Mouse (Mus musculus) liver, embryonic 15.5 days (tissue): ENCODE measurements around the gene Cib2. TPM values are rescaled to one million over a fixed set of nuclear protein-coding genes. Genes with fewer than 3 reads are reported as not detected.
A peak's percentile ranks its signal among the peaks of the same experiment; 100 is the strongest.

ENCODE experiments used
- ATAC-seq: fragments of 200-750 bp; cut with Nextera tagmentation; 2 replicates; pipeline ENCODE4 v1.8.0; 2017; ENCODE audit warnings: moderate number of reproducible peaks, mild to moderate bottlenecking, moderate library complexity; ENCODE audit not compliant: insufficient read depth
- H3K27ac ChIP-seq: fragments of 300-500 bp; sonication (generic); replicated peaks from 2 replicates; pipeline ENCODE4 v1.5.1; 2015; ENCODE audit warnings: mild to moderate bottlenecking, inconsistent platforms
- H3K27me3 ChIP-seq: fragments of 300-500 bp; sonication (generic); 2 replicates; pipeline ENCODE4 v1.6.1; 2015; ENCODE audit warnings: mild to moderate bottlenecking, inconsistent platforms
- H3K36me3 ChIP-seq: fragments of 300-500 bp; sonication (generic); replicated peaks from 2 replicates; pipeline ENCODE4 v1.6.1; 2015; ENCODE audit warnings: moderate library complexity, mild to moderate bottlenecking, inconsistent platforms
- H3K4me1 ChIP-seq: fragments of 300-500 bp; sonication (generic); replicated peaks from 2 replicates; pipeline ENCODE4 v1.6.1; 2015; ENCODE audit warnings: inconsistent platforms
- H3K4me2 ChIP-seq: fragments of 300-500 bp; sonication (generic); 2 replicates; pipeline ENCODE4 v1.6.1; 2015; ENCODE audit warnings: moderate library complexity, mild to moderate bottlenecking, inconsistent platforms
- H3K4me3 ChIP-seq: fragments of 300-500 bp; sonication (generic); replicated peaks from 2 replicates; pipeline ENCODE4 v1.5.1; 2015; ENCODE audit warnings: mild to moderate bottlenecking, inconsistent platforms
- H3K9ac ChIP-seq: fragments of 300-500 bp; sonication (generic); 2 replicates; pipeline ENCODE4 v1.6.1; 2015; ENCODE audit warnings: moderate library complexity, mild to moderate bottlenecking, inconsistent platforms
- H3K9me3 ChIP-seq: fragments of 300-500 bp; sonication (generic); replicated peaks from 2 replicates; pipeline ENCODE4 v1.6.1; 2016; ENCODE audit warnings: inconsistent platforms
- WGBS: fragments of 180-500 bp; shearing (Covaris S2); methylation state at CpG from one replicate; pipeline ENCODE4 v1.1.7; 2015; ENCODE audit warnings: mixed read lengths; ENCODE audit not compliant: insufficient replicate concordance; 5-methylcytosine and 5-hydroxymethylcytosine counted together
- polyA plus RNA-seq: library from polyadenylated mRNA; unstranded; fragments of >200 nt; fragmentation: Nextera tagmentation; extraction: Ambion mirVana; gene quantifications from 2 replicates; pipeline ENCODE4 v1.2.1, GENCODE M21; 2015

The Cib2 gene
- polyA plus RNA-seq, 1 experiment from 2014 or later: 1.6 TPM

- Histone ChIP-seq H3K4me1 (no peaks in the 10 kb centered on the region), H3K27ac (no peak overlapping the region), H3K4me2 (no peak overlapping the region), H3K4me3 (no peak overlapping the region), H3K9me3 (no peaks in the 10 kb centered on the region), H3K9ac (no peak overlapping the region), H3K27me3 (peaks cover 5% of the 10 kb centered on the region; the same call in 1 of the 2 replicates), H3K36me3 (no peaks in the 10 kb centered on the region)
- WGBS: 63% methylated on average over 2 of the region's 2 CpGs
- ATAC-seq: no peak
Observed at GRCm38 (mm10) chr9:54529950-54530349, 30.1 kb downstream of the Cib2 start.

- H3K9ac ChIP-seq: no peak overlapping the region
- no peaks in the 10 kb centered on the region for H3K36me3 ChIP-seq
- no peaks in the 10 kb centered on the region for H3K4me1 ChIP-seq
- no peak for ATAC-seq
- H3K4me2 ChIP-seq: no peak overlapping the region
- H3K27ac ChIP-seq: no peak overlapping the region
- H3K9me3 ChIP-seq: no peaks in the 10 kb centered on the region
- WGBS: 57% methylated on average over 7 of the region's 7 CpGs
- H3K4me3 ChIP-seq: no peak overlapping the region
- no peaks in the 10 kb centered on the region for H3K27me3 ChIP-seq
Observed at GRCm38 (mm10) chr9:54527694-54528093, 32.3 kb downstream of the Cib2 start.

GRCm38 (mm10) chr9:54520286-54520685 lies 39.7 kb downstream of the Cib2 start:
- Histone ChIP-seq H3K4me2 (no peak overlapping the region), H3K4me3 (no peak overlapping the region), H3K36me3 (no peaks in the 10 kb centered on the region), H3K9ac (no peak overlapping the region), H3K9me3 (no peaks in the 10 kb centered on the region), H3K27me3 (no peaks in the 10 kb centered on the region), H3K4me1 (no peaks in the 10 kb centered on the region), H3K27ac (no peak overlapping the region)
- no peak for ATAC-seq
- 51% methylated on average over 4 of the region's 4 CpGs for WGBS

- ATAC-seq: no peak
- H3K9me3 ChIP-seq: no peaks in the 10 kb centered on the region
- no peak overlapping the region for H3K9ac ChIP-seq
- H3K4me2 ChIP-seq: no peak overlapping the region
- 48% methylated on average over 7 of the region's 7 CpGs for WGBS
- H3K27me3 ChIP-seq: no peaks in the 10 kb centered on the region
- no peaks in the 10 kb centered on the region for H3K4me1 ChIP-seq
- no peaks in the 10 kb centered on the region for H3K36me3 ChIP-seq
- H3K4me3 ChIP-seq: no peak overlapping the region
- no peak overlapping the region for H3K27ac ChIP-seq
Observed at GRCm38 (mm10) chr9:54518921-54519320, 41.1 kb downstream of the Cib2 start.

- Histone ChIP-seq H3K27me3 (no peaks in the 10 kb centered on the region), H3K27ac (no peak overlapping the region), H3K9ac (no peak overlapping the region), H3K9me3 (no peaks in the 10 kb centered on the region), H3K4me2 (no peak overlapping the region), H3K4me3 (no peak overlapping the region), H3K4me1 (no peaks in the 10 kb centered on the region), H3K36me3 (no peaks in the 10 kb centered on the region)
- 63% methylated on average over 2 of the region's 2 CpGs for WGBS
- no peak for ATAC-seq
Observed at GRCm38 (mm10) chr9:54515991-54516390, 44.0 kb downstream of the Cib2 start.

GRCm38 (mm10) chr9:54502873-54503272 lies 57.1 kb downstream of the Cib2 start:
- 17% methylated on average over 12 of the region's 12 CpGs for whole genome bisulfite sequencing
- Histone ChIP-seq H3K9ac (no peak overlapping the region), H3K27me3 (peaks cover 67% of the 10 kb centered on the region), H3K27ac (no peak overlapping the region), H3K36me3 (no peaks in the 10 kb centered on the region), H3K4me3 (0 out of 2 replicates have a peak overlapping the region, but pooled peaks have one; percentile 4), H3K4me2 (peak overlapping the region; percentile 79), H3K9me3 (no peaks in the 10 kb centered on the region), H3K4me1 (peaks cover 4% of the 10 kb centered on the region; the same call in 1 of the 2 replicates)
- ATAC-seq: no peak

- Histone ChIP-seq H3K4me2 (peak overlapping the region; percentile 79), H3K9me3 (no peaks in the 10 kb centered on the region), H3K4me3 (peak overlapping the region; percentile 62), H3K27ac (no peak overlapping the region), H3K36me3 (no peaks in the 10 kb centered on the region), H3K4me1 (peaks cover 4% of the 10 kb centered on the region; the same call in 1 of the 2 replicates), H3K27me3 (peaks cover 67% of the 10 kb centered on the region), H3K9ac (peak overlapping the region; percentile 21; the same call in 1 of the 2 replicates)
- WGBS: 4% methylated on average over 13 of the region's 13 CpGs
- no peak for ATAC-seq
Observed at GRCm38 (mm10) chr9:54502111-54502495, 57.9 kb downstream of the Cib2 start.

- Histone ChIP-seq H3K4me3 (peak within 1 kb of the TSS; percentile 62), H3K36me3 (no peaks in the 10 kb centered on the region), H3K9ac (peak within 1 kb of the TSS; percentile 30; the same call in 1 of the 2 replicates), H3K27me3 (peaks cover 67% of the 10 kb centered on the region), H3K4me1 (peaks cover 4% of the 10 kb centered on the region; the same call in 1 of the 2 replicates), H3K27ac (no peak within 1 kb of the TSS), H3K9me3 (no peaks in the 10 kb centered on the region), H3K4me2 (peak within 1 kb of the TSS; percentile 79)
- WGBS: under 1% methylated on average over 87 of the region's 99 CpGs
- peak; percentile 83 for ATAC-seq
Observed at GRCm38 (mm10) chr9:54501453-54502110, 58.4 kb downstream of the Cib2 start, which contains the start of gene Dmxl2. TSS of gene Dmxl2 (minus strand) at chr9:54501626.

- H3K4me3 ChIP-seq: peak overlapping the region; percentile 62
- peak; percentile 14 for ATAC-seq
- H3K9me3 ChIP-seq: no peaks in the 10 kb centered on the region
- peaks cover 4% of the 10 kb centered on the region; the same call in 1 of the 2 replicates for H3K4me1 ChIP-seq
- WGBS: under 1% methylated on average over 43 of the region's 43 CpGs
- H3K27ac ChIP-seq: no peak overlapping the region
- peak overlapping the region; percentile 79 for H3K4me2 ChIP-seq
- H3K9ac ChIP-seq: peak overlapping the region; percentile 30; the same call in 1 of the 2 replicates
- no peaks in the 10 kb centered on the region for H3K36me3 ChIP-seq
- peaks cover 67% of the 10 kb centered on the region for H3K27me3 ChIP-seq
Observed at GRCm38 (mm10) chr9:54500832-54501452, 59.1 kb downstream of the Cib2 start.

GRCm38 (mm10) chr9:54499791-54500190 lies 60.2 kb downstream of the Cib2 start:
- H3K27me3 ChIP-seq: peaks cover 58% of the 10 kb centered on the region
- no peak for ATAC-seq
- H3K36me3 ChIP-seq: no peaks in the 10 kb centered on the region
- H3K27ac ChIP-seq: no peak overlapping the region
- H3K4me3 ChIP-seq: no peak overlapping the region
- H3K4me1 ChIP-seq: peaks cover 4% of the 10 kb centered on the region; the same call in 1 of the 2 replicates
- no peaks in the 10 kb centered on the region for H3K9me3 ChIP-seq
- 61% methylated on average over 3 of the region's 3 CpGs for WGBS
- no peak overlapping the region for H3K9ac ChIP-seq
- H3K4me2 ChIP-seq: no peak overlapping the region

- WGBS: 63% methylated on average over 6 of the region's 6 CpGs
- Histone ChIP-seq H3K36me3 (no peaks in the 10 kb centered on the region), H3K27me3 (peaks cover 53% of the 10 kb centered on the region), H3K9me3 (no peaks in the 10 kb centered on the region), H3K9ac (no peak overlapping the region), H3K4me3 (no peak overlapping the region), H3K4me2 (no peak overlapping the region), H3K27ac (no peak overlapping the region), H3K4me1 (peaks cover 4% of the 10 kb centered on the region; the same call in 1 of the 2 replicates)
- ATAC-seq: no peak
Observed at GRCm38 (mm10) chr9:54499291-54499690, 60.7 kb downstream of the Cib2 start.
